Mouse (Mus musculus): ENCODE measurements at regions not wholly inside any gene's neighbourhood (a gene's known extent, or its start where the extent isn't known, plus 50 kb on each side); places are given as distances from the start of the nearest gene placed in this dataset.

DNA sequence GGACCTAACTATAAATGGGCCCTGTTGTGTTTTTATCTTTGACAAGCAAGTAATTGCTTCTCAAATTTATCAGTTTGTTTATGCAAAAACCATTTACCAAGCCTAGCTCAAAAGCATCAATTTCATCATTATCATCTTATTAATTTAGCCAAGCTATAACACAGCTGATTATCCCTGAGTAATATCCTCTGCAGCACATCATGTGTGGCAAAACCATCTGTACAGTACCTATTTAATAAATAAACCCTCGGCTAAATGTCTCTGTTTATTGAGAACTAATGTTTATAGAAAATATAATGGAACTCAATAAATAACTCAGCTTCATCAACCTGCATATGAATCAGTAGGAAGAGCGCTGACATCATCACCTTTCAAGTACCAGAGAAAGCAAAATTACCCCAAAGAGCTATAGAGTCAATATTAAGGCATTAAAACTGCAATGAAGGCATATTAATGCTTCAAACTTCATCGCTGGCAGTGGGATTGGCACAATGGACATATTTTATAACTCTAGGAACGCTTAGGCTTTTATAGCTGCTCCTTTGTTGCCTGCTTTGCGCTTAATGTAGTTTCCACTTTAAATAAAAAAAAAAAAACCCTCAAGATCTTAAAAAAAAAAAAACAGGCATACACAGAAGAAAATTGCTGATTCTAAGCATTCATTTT is 542.0 kb downstream of the Plcl1 start:
- TF ChIP-seq CTCF (IDR thresholded peaks at IDR 0.05) (no peak), EP300 (IDR thresholded peaks at IDR 0.05) (no peak)

Data from lung, postnatal 0 days (tissue).